Mouse (Mus musculus) midbrain, postnatal 0 days (tissue): Measurements from ENCODE around the gene Chchd2. TPM values are rescaled to one million over a fixed set of nuclear protein-coding genes. Genes with fewer than 3 reads are reported as not detected.

Source experiments
- ATAC-seq: fragments of 200-750 bp; cut with Nextera tagmentation; 2 replicates; pipeline ENCODE4 v1.8.0; 2017; ENCODE audit warnings: moderate number of reproducible peaks, mild to moderate bottlenecking, moderate TSS enrichment, moderate library complexity; ENCODE audit not compliant: low FRiP score
- DNase-seq: peaks from one replicate; pipeline ENCODE4 v3.0.0-alpha.2; 2015; ENCODE audit warnings: low spot score
- H3K27ac ChIP-seq: fragments of 300-500 bp; sonication (generic); 2 replicates; pipeline ENCODE4 v1.5.1; 2014; ENCODE audit warnings: low read depth, mild to moderate bottlenecking, low read length, mixed read lengths
- H3K27me3 ChIP-seq: fragments of 300-500 bp; sonication (generic); 2 replicates; pipeline ENCODE4 v1.6.1; 2014; ENCODE audit warnings: low read length, control low read depth, mixed read lengths; ENCODE audit not compliant: insufficient read depth
- H3K36me3 ChIP-seq: fragments of 300-500 bp; sonication (generic); 2 replicates; pipeline ENCODE4 v1.6.1; 2014; ENCODE audit warnings: low read length, control low read depth, mixed read lengths; ENCODE audit not compliant: insufficient read depth
- H3K4me1 ChIP-seq: fragments of 300-500 bp; sonication (generic); 2 replicates; pipeline ENCODE4 v1.6.1; 2014; ENCODE audit warnings: mild to moderate bottlenecking, control low read depth, antibody characterized with exemption, low read length, mixed read lengths; ENCODE audit not compliant: insufficient read depth
- H3K4me2 ChIP-seq: fragments of 300-500 bp; sonication (generic); 2 replicates; pipeline ENCODE4 v1.6.1; 2014; ENCODE audit warnings: low read depth, mild to moderate bottlenecking, low read length, mixed read lengths; ENCODE audit not compliant: poor library complexity, severe bottlenecking
- H3K4me3 ChIP-seq: fragments of 300-500 bp; sonication (generic); 2 replicates; pipeline ENCODE4 v1.5.1; 2014; ENCODE audit warnings: low read depth, mild to moderate bottlenecking, low read length, moderate library complexity
- H3K9ac ChIP-seq: fragments of 300-500 bp; sonication (generic); replicated peaks from 2 replicates; pipeline ENCODE4 v1.6.1; 2014; ENCODE audit warnings: mild to moderate bottlenecking, low read length, moderate library complexity, mixed read lengths; ENCODE audit not compliant: poor library complexity, severe bottlenecking
- H3K9me3 ChIP-seq: fragments of 300-500 bp; sonication (generic); 2 replicates; pipeline ENCODE4 v1.6.1; 2016; ENCODE audit warnings: low read length, control low read depth
- CTCF ChIP-seq: IDR thresholded peaks from 2 replicates; pipeline ENCODE4 v1.5.1; 2016; ENCODE audit warnings: antibody characterized with exemption, mild to moderate bottlenecking
- WGBS: fragments of 180-500 bp; shearing (Covaris S2); extraction: QIAGEN DNeasy Blood & Tissue Kit; methylation state at CpG from one replicate; pipeline ENCODE4 v1.1.7; 2014; 5-methylcytosine and 5-hydroxymethylcytosine counted together
- polyA plus RNA-seq: library from polyadenylated mRNA; unstranded; fragments of >200 nt; fragmentation: Nextera tagmentation; extraction: Ambion mirVana; gene quantifications from 2 replicates; pipeline ENCODE4 v1.2.1, GENCODE M21; 2015
- total RNA-seq: library from RNA; depleted of rRNA; stranded (reverse); fragments of >200 nt; gene quantifications from 2 replicates; pipeline ENCODE4 v1.2.3, GENCODE M21; 2014; rRNA removed

The Chchd2 gene
- total and polyA plus RNA-seq, 2 experiments from 2014 or later = 693 to 742 TPM

- Histone ChIP-seq H3K4me1 (no peaks in the 10 kb centered on the region; the same call in 1 of the 2 replicates), H3K9ac (no peak overlapping the region), H3K36me3 (peaks cover 13% of the 10 kb centered on the region), H3K9me3 (no peaks in the 10 kb centered on the region), H3K27ac (no peak overlapping the region), H3K4me3 (no peak overlapping the region), H3K4me2 (no peak overlapping the region), H3K27me3 (no peaks in the 10 kb centered on the region)
- TF ChIP-seq CTCF = no peak
- WGBS = 94% methylated on average over 5 of the region's 5 CpGs
- no peak for ATAC-seq
- no peak for DNase-seq
Measured at GRCm38 (mm10) chr5:129844848-129845247, 42.4 kb downstream of the Chchd2 start.

Other genes starting within 250 kb of the Chchd2 start
- 5.1 and 5.3 TPM in 2 replicates for gene Zfp11, start 217.4 kb downstream of the Chchd2 start, total RNA-seq
- gene Zfp11, start 217.4 kb downstream of the Chchd2 start, polyA plus RNA-seq = 4.5 and 4.7 TPM in 2 replicates
- not detected in 2 replicates for gene Sept14, start 179.0 kb downstream of the Chchd2 start, total RNA-seq
- gene Sept14, start 179.0 kb downstream of the Chchd2 start, polyA plus RNA-seq = not detected in 2 replicates
- gene Mrps17, start 172.0 kb downstream of the Chchd2 start, total RNA-seq = 124 and 163 TPM in 2 replicates
- gene Mrps17, start 172.0 kb downstream of the Chchd2 start, polyA plus RNA-seq = 161 and 176 TPM in 2 replicates
- gene Nipsnap2, start 162.4 kb downstream of the Chchd2 start, total RNA-seq = 66.7 and 79.0 TPM in 2 replicates
- 108 and 109 TPM in 2 replicates for gene Nipsnap2, start 162.4 kb downstream of the Chchd2 start, polyA plus RNA-seq
- gene Psph, start 100.0 kb downstream of the Chchd2 start, total RNA-seq = 18.5 and 33.1 TPM in 2 replicates
- gene Psph, start 100.0 kb downstream of the Chchd2 start, polyA plus RNA-seq = 40.3 and 42.0 TPM in 2 replicates
- 33.5 and 56.9 TPM in 2 replicates for gene Sumf2, start 40.5 kb downstream of the Chchd2 start, total RNA-seq
- gene Sumf2, start 40.5 kb downstream of the Chchd2 start, polyA plus RNA-seq = 24.5 and 26.8 TPM in 2 replicates
- gene Zbed5, start 8.3 kb upstream of the Chchd2 start, total RNA-seq = 15.1 TPM in 2 replicates
- gene Zbed5, start 8.3 kb upstream of the Chchd2 start, polyA plus RNA-seq = 10.7 and 10.9 TPM in 2 replicates
- gene Phkg1, start 11.1 kb upstream of the Chchd2 start, total RNA-seq = 0.66 and 3.0 TPM in 2 replicates
- gene Phkg1, start 11.1 kb upstream of the Chchd2 start, polyA plus RNA-seq = 1.5 TPM in 2 replicates
- 1.1 and 1.9 TPM in 2 replicates for gene Nupr1l, start 21.1 kb upstream of the Chchd2 start, total RNA-seq
- gene Nupr1l, start 21.1 kb upstream of the Chchd2 start, polyA plus RNA-seq = 5.2 and 5.8 TPM in 2 replicates
- gene Vkorc1l1, start 54.5 kb upstream of the Chchd2 start, total RNA-seq = 78.5 and 87.1 TPM in 2 replicates
- 21.0 and 22.8 TPM in 2 replicates for gene Vkorc1l1, start 54.5 kb upstream of the Chchd2 start, polyA plus RNA-seq
- gene Gusb, start 115.6 kb upstream of the Chchd2 start, total RNA-seq = 22.0 and 26.7 TPM in 2 replicates
- 42.3 and 44.9 TPM in 2 replicates for gene Gusb, start 115.6 kb upstream of the Chchd2 start, polyA plus RNA-seq
- gene Asl, start 141.8 kb upstream of the Chchd2 start, total RNA-seq = 34.0 and 39.1 TPM in 2 replicates
- 52.8 and 54.0 TPM in 2 replicates for gene Asl, start 141.8 kb upstream of the Chchd2 start, polyA plus RNA-seq
- 54.0 and 63.3 TPM in 2 replicates for gene Crcp, start 141.8 kb upstream of the Chchd2 start, total RNA-seq
- 86.8 and 90.9 TPM in 2 replicates for gene Crcp, start 141.8 kb upstream of the Chchd2 start, polyA plus RNA-seq
- gene Tpst1, start 185.9 kb upstream of the Chchd2 start, total RNA-seq = 37.1 and 46.5 TPM in 2 replicates
- gene Tpst1, start 185.9 kb upstream of the Chchd2 start, polyA plus RNA-seq = 50.0 TPM in 2 replicates